Comparison of ENCODE assay signal across 19 mouse cellular contexts in genomic region chr2:170549146-170549545, GRCm38 (mm10). TPM values are rescaled to one million over a fixed set of nuclear protein-coding genes. Genes with fewer than 3 reads are reported as not detected.
"Had no signal": no experiment of that assay in that cellular context is flagged by ENCODE, and none has a peak within 500 bp of the region (broad histone marks: within the 10 kb centered on the region; RNA-seq: fewer than 3 reads in every experiment).

No protein-coding gene starts in this region.

- H3K4me1 ChIP-seq: liver, embryonic 12.5 days had no signal

- H3K36me3 ChIP-seq: limb, embryonic 15.5 days; liver, embryonic 12.5 days; midbrain, embryonic 12.5 days had no signal

- H3K9me3 ChIP-seq: limb, embryonic 15.5 days; liver, embryonic 12.5 days; midbrain, embryonic 12.5 days had no signal

- H3K9ac ChIP-seq: limb, embryonic 15.5 days; liver, embryonic 12.5 days; lung, embryonic 14.5 days; midbrain, embryonic 12.5 days had no signal

- DNase-seq: layer of hippocampus, adult 9-11 months; layer of hippocampus, postnatal 36 days; lung, embryonic 14.5 days; lung, postnatal 10 days; right cerebral cortex, adult 18-20 months; right cerebral cortex, postnatal 25 days; thymus, postnatal 4 days had no signal

- H3K27ac ChIP-seq: limb, embryonic 15.5 days; liver, embryonic 12.5 days; macrophage; midbrain, embryonic 12.5 days had no signal

- H3K4me2 ChIP-seq: limb, embryonic 15.5 days; liver, embryonic 12.5 days; lung, embryonic 14.5 days; midbrain, embryonic 12.5 days had no signal

- H3K4me3 ChIP-seq: limb, embryonic 15.5 days; liver, embryonic 12.5 days; megakaryocyte, embryonic 14.5 days; midbrain, embryonic 12.5 days had no signal

- ATAC-seq: intestine, postnatal 0 days; liver, embryonic 12.5 days had no signal

- H3K27me3 ChIP-seq: limb, embryonic 15.5 days; liver, embryonic 12.5 days; megakaryocyte, embryonic 14.5 days; midbrain, embryonic 12.5 days had no signal

RNA-seq across cellular contexts. Expression of gene Cyp24a1, which starts 52.2 kb away (rescaled TPM):
- polyA plus RNA-seq: intestine, postnatal 0 days; limb, embryonic 11.5 days; limb, embryonic 15.5 days; liver, embryonic 12.5 days; liver, embryonic 16.5 days; lung, embryonic 14.5 days; macrophage; small intestine, adult 2 months; stomach, embryonic 16.5 days had no signal

RNA-seq across cellular contexts. Expression of gene 4930470P17Rik, which starts 52.7 kb away (rescaled TPM):
- polyA plus RNA-seq: intestine, postnatal 0 days; limb, embryonic 11.5 days; limb, embryonic 15.5 days; liver, embryonic 12.5 days; liver, embryonic 16.5 days; lung, embryonic 14.5 days; macrophage; midbrain, embryonic 12.5 days; midbrain, postnatal 0 days; neural tube, embryonic 14.5 days; small intestine, adult 2 months; stomach, embryonic 16.5 days had no signal
